Mouse (Mus musculus) erythroblast, embryonic 14.5 days (primary cell): Measurements from ENCODE around the gene Shf.

ENCODE experiments used
- GATA1 ChIP-seq: IDR thresholded peaks from 2 replicates; pipeline ENCODE4 v1.6.1; 2012; ENCODE audit warnings: low read length, inconsistent platforms, mixed read lengths
- TAL1 ChIP-seq: IDR thresholded peaks from 3 replicates; pipeline ENCODE4 v1.6.1; 2012; ENCODE audit warnings: low read length, inconsistent platforms, mixed read lengths

- TF ChIP-seq GATA1, result no peak
- no peak for TF ChIP-seq TAL1
Observed at GRCm38 (mm10) chr2:122360310-122360709, 8.7 kb downstream of the Shf start.
